Mouse (Mus musculus) hindbrain, embryonic 15.5 days (tissue): ENCODE results near the gene Zmynd15. TPM values are rescaled to one million over a fixed set of nuclear protein-coding genes. Genes with fewer than 3 reads are reported as not detected.

Experiments
- ATAC-seq: fragments of 200-750 bp; cut with Nextera tagmentation; 2 replicates; pipeline ENCODE4 v1.8.0; 2017; ENCODE audit warnings: low read depth, moderate number of reproducible peaks, moderate TSS enrichment; ENCODE audit not compliant: low FRiP score
- H3K27ac ChIP-seq: fragments of 300-500 bp; sonication (generic); replicated peaks from 2 replicates; pipeline ENCODE4 v1.5.1; 2015; ENCODE audit warnings: mild to moderate bottlenecking, inconsistent platforms
- H3K27me3 ChIP-seq: fragments of 300-500 bp; sonication (generic); 2 replicates; pipeline ENCODE4 v1.6.1; 2015; ENCODE audit warnings: control low read depth, inconsistent platforms
- H3K36me3 ChIP-seq: fragments of 300-500 bp; sonication (generic); 2 replicates; pipeline ENCODE4 v1.6.1; 2015; ENCODE audit warnings: control low read depth, inconsistent platforms
- H3K4me1 ChIP-seq: fragments of 300-500 bp; sonication (generic); replicated peaks from 2 replicates; pipeline ENCODE4 v1.6.1; 2015; ENCODE audit warnings: control low read depth, inconsistent platforms
- H3K4me2 ChIP-seq: fragments of 300-500 bp; sonication (generic); 2 replicates; pipeline ENCODE4 v1.6.1; 2015; ENCODE audit warnings: moderate library complexity, mild to moderate bottlenecking, inconsistent platforms
- H3K4me3 ChIP-seq: fragments of 300-500 bp; sonication (generic); 2 replicates; pipeline ENCODE4 v1.5.1; 2015; ENCODE audit warnings: mild to moderate bottlenecking, inconsistent platforms
- H3K9ac ChIP-seq: fragments of 300-500 bp; sonication (generic); 2 replicates; pipeline ENCODE4 v1.6.1; 2015; ENCODE audit warnings: inconsistent platforms
- H3K9me3 ChIP-seq: fragments of 300-500 bp; sonication (generic); 2 replicates; pipeline ENCODE4 v1.6.1; 2016; ENCODE audit warnings: control low read depth, inconsistent platforms
- WGBS: fragments of 180-500 bp; shearing (Covaris S2); methylation state at CpG from one replicate; pipeline ENCODE4 v1.1.7; 2015; 5-methylcytosine and 5-hydroxymethylcytosine counted together
- polyA plus RNA-seq: library from polyadenylated mRNA; unstranded; fragments of >200 nt; fragmentation: Nextera tagmentation; extraction: Ambion mirVana; gene quantifications from 2 replicates; pipeline ENCODE4 v1.2.1, GENCODE M21; 2015

Gene Zmynd15
- polyA plus RNA-seq, 1 experiment from 2014 or later = 0.77 TPM

DNA sequence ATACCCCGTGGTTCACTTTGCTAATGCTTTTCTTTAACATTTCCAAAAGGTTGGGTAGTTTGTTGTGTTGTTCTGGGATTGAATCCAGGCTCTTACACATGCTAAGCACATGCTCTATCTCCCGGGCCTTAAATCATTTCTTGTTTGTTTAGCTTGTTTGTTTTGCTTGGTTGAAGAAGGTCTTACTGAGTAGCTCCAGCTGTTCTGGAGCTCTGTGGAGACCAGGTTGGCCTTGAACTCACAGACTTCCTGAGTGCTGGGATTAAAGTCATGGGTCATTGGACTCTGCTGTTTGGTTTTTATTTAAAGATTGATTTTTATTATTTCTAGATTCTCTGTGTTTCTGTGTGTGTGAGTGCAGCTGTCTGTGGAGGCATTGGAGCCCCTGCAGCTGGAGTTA lies 26.3 kb downstream of the Zmynd15 start:
- H3K27ac ChIP-seq = no peak overlapping the region
- no peak for ATAC-seq
- 70% methylated on average over 2 of the region's 2 CpGs for WGBS
- H3K27me3 ChIP-seq = no peaks in the 10 kb centered on the region
- no peak overlapping the region for H3K4me2 ChIP-seq
- H3K4me1 ChIP-seq = no peaks in the 10 kb centered on the region
- H3K4me3 ChIP-seq = no peak overlapping the region
- H3K9ac ChIP-seq = no peak overlapping the region
- no peaks in the 10 kb centered on the region for H3K36me3 ChIP-seq
- no peaks in the 10 kb centered on the region for H3K9me3 ChIP-seq

DNA sequence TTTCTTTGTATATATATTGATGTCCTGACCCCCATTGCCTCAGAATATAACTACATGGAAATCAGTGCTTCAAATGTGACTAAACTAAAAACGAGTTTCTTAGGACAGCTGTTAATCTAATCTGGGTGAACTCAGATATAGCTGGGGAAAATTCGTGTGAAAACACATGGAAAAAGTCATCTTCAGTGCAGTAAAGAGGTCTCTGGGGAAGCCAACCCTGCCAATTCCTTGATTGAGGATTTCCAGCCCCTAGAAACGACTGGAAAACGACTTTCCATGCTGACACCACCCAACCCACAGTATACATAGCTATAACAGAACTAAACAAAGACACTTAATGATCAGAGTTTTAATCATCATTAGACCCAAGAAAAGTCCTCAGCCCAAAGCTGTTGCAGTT lies 28.6 kb downstream of the Zmynd15 start:
- WGBS = 52% methylated on average over 4 of the region's 4 CpGs
- Histone ChIP-seq H3K9ac (no peak overlapping the region), H3K4me2 (no peak overlapping the region), H3K4me1 (no peaks in the 10 kb centered on the region), H3K4me3 (no peak overlapping the region), H3K9me3 (no peaks in the 10 kb centered on the region), H3K36me3 (no peaks in the 10 kb centered on the region), H3K27ac (no peak overlapping the region), H3K27me3 (no peaks in the 10 kb centered on the region)
- no peak for ATAC-seq

DNA sequence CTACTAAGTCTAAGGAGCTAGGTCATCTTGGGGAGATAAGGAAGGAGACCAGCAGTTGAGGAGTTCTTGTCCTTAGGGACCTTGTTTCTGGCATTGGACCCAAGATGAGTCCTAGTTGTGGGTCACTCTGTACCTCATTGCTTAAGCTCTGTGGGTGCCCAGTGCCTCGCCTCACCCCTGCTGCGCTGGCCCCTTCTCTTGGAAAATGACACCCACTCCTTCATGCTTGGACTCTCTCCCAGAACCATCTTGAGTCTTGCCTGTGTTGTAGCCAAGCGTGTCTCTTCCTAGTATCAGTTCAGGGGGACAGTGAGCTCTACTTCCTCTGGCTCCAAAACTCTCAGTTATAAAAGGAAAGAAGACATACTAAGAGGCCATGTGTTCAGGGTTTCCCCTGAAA lies 29.9 kb downstream of the Zmynd15 start:
- no peak overlapping the region for H3K4me3 ChIP-seq
- H3K27ac ChIP-seq = no peak overlapping the region
- WGBS = 86% methylated on average over 3 of the region's 3 CpGs
- H3K27me3 ChIP-seq = no peaks in the 10 kb centered on the region
- no peak overlapping the region for H3K4me2 ChIP-seq
- H3K4me1 ChIP-seq = no peaks in the 10 kb centered on the region
- no peaks in the 10 kb centered on the region for H3K36me3 ChIP-seq
- no peaks in the 10 kb centered on the region for H3K9me3 ChIP-seq
- H3K9ac ChIP-seq = no peak overlapping the region
- ATAC-seq = no peak

DNA sequence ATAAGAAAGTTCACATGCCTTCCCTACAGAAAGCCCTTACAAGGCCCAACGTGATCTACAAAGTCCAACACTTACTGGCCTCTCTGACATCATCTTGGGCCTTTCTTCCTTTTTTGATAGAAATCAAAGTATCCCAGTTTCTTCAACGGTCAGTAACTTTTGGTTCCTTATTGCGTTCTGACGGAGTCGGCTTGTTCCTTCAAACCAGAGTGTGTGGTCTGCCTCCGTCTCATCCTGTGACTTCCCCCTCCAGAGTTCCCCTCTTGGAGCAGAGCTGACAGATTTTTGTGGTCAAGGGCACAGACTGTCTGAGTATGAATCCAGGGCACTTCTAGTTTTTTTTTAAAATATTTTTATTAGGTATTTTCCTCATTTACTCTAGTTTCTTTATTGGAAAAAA lies 30.5 kb downstream of the Zmynd15 start:
- WGBS = 90% methylated on average over 6 of the region's 6 CpGs
- no peak for ATAC-seq
- H3K4me1 ChIP-seq = no peaks in the 10 kb centered on the region
- H3K27ac ChIP-seq = no peak overlapping the region
- H3K9me3 ChIP-seq = no peaks in the 10 kb centered on the region
- no peak overlapping the region for H3K4me3 ChIP-seq
- H3K36me3 ChIP-seq = no peaks in the 10 kb centered on the region
- H3K27me3 ChIP-seq = no peaks in the 10 kb centered on the region
- H3K9ac ChIP-seq = no peak overlapping the region
- no peak overlapping the region for H3K4me2 ChIP-seq

DNA sequence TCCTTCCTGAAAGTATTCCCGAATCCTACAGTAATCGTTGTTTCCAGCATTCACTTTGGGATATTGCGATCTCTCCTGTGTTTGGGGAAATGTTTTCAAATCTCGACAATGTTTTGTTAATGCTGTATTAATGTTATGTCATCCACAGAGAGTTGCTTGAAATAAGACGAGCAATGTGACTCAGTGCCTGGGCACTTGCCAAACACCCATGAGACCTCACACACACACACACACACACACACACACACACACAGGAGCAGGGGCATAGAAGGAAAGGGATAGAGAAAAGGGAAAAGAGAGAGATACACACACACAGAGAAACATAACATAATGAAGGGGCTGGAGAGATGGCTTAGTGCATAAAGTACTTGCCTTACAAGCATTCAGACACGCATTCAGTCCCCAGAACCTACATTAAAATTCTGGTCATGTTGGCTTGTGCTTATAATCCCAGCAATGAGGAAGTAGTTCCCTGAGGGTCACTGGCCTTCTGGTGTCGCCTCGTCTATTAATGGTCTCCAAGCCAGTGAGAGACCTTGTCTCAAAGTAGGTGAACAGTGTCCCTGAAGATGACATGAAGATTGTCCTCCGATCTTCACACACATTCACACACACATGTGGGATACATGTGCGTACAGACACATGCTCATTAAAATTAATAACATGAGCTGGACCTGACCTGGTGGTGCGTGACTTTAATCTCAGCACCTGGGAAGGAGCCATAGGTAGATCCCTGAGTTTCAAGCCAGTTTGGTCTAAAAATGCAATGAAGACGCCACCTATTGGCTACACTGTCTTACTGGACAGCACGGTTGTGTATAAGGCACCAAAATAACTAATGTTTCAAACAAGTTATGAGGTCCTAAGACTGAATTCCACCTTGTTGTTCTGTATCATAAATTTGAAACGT lies 40.6 kb downstream of the Zmynd15 start:
- no peak overlapping the region for H3K4me3 ChIP-seq
- no peak for ATAC-seq
- no peak overlapping the region for H3K4me2 ChIP-seq
- H3K9ac ChIP-seq = no peak overlapping the region
- no peaks in the 10 kb centered on the region for H3K27me3 ChIP-seq
- H3K36me3 ChIP-seq = no peaks in the 10 kb centered on the region
- H3K27ac ChIP-seq = no peak overlapping the region
- H3K4me1 ChIP-seq = no peaks in the 10 kb centered on the region
- WGBS = 69% methylated on average over 14 of the region's 14 CpGs
- H3K9me3 ChIP-seq = no peaks in the 10 kb centered on the region

DNA sequence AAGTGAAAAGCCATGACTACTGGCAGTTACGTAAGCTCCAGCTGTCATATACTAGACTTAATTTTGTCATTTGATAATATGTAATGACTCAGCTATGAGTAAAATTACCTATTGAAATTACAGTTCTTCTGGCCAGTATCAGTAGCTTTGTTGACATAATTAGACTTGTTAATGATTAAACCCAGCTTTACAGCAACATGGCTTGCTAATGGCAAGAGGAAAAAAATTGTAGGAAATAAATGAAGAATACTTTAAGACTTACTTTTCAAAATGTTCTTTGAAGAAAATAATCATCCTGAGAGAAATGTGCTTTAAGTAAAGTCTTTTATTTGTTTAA lies 41.2 kb downstream of the Zmynd15 start:
- Histone ChIP-seq H3K9ac (no peak overlapping the region), H3K4me3 (no peak overlapping the region), H3K4me1 (no peaks in the 10 kb centered on the region), H3K4me2 (no peak overlapping the region), H3K27me3 (no peaks in the 10 kb centered on the region), H3K36me3 (no peaks in the 10 kb centered on the region), H3K9me3 (no peaks in the 10 kb centered on the region), H3K27ac (no peak overlapping the region)
- no peak for ATAC-seq
- WGBS = 95% methylated on average over 1 of the region's 1 CpGs

DNA sequence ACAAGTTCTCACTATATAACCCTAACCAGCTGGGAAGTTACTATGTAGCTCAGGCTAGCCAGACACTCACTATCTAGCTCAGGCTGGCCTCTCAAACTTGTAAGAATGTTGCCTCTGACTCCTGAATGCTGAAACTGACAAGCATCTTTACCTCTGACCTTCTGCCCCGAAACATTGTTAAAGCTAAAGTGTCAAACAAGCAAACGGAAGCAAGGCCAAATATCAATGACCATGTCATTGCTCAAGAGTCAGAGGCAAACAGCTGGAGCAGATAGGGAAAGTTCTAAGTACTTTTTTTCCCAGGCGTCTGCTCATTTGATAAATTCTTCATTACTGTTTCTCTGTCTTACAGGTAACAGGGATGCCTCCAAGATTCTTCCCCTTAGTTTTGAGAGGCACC lies 42.8 kb downstream of the Zmynd15 start:
- WGBS = 76% methylated on average over 3 of the region's 3 CpGs
- no peaks in the 10 kb centered on the region for H3K27me3 ChIP-seq
- no peak overlapping the region for H3K4me2 ChIP-seq
- H3K4me3 ChIP-seq = no peak overlapping the region
- H3K9me3 ChIP-seq = no peaks in the 10 kb centered on the region
- no peaks in the 10 kb centered on the region for H3K4me1 ChIP-seq
- H3K27ac ChIP-seq = no peak overlapping the region
- H3K36me3 ChIP-seq = no peaks in the 10 kb centered on the region
- no peak overlapping the region for H3K9ac ChIP-seq
- ATAC-seq = no peak

DNA sequence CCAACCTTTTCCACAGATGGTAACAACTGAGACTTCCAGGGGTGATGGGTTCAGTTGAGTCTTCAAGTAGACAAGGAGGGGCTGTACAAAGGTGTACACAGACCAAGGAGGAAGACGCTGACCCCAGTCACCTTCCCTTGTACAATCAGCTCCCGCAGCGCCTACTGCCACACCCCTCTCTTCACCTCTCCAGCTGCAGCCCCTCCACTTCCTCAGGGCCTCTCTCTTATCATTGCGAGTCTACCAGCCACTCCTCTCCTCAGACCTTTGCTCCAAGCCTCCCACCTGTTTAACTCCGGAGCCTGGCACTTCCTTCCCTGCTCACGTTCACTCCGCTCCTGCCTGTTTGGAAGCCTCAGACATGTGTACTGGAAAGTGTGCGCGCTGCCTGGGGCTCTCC lies 45.7 kb downstream of the Zmynd15 start, which contains the start of gene Tm4sf5:
Gene Tm4sf5, plus strand, starts transcription at position 275 of the 400 bp plus-strand sequence.
- no peak for ATAC-seq
- Histone ChIP-seq H3K36me3 (no peaks in the 10 kb centered on the region), H3K9ac (no peak within 1 kb of the TSS), H3K27me3 (no peaks in the 10 kb centered on the region), H3K4me2 (no peak within 1 kb of the TSS), H3K27ac (no peak within 1 kb of the TSS), H3K9me3 (no peaks in the 10 kb centered on the region), H3K4me3 (no peak within 1 kb of the TSS), H3K4me1 (peaks cover 6% of the 10 kb centered on the region)
- WGBS = 83% methylated on average over 9 of the region's 9 CpGs

DNA sequence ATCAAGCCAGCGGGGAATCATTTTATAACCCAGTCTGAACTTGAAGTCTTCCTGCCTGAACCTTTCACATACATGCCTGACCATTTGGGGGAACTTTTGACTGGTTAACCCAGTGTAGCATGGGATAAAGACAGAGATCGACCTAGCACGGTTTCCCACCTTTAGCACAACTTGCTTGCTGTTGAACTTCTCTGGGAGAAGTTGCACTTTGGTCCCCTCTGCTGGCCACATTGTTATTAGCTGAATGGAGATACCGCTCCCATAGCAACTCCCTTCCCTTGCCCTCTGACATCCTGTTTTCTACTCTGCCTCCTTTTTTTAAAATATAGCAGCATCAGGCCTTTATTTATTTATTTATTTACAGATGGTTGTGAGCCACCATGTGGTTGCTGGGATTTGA lies 47.2 kb downstream of the Zmynd15 start:
- H3K4me2 ChIP-seq = no peak overlapping the region
- ATAC-seq = no peak
- no peak overlapping the region for H3K9ac ChIP-seq
- H3K4me1 ChIP-seq = peaks cover 10% of the 10 kb centered on the region
- no peaks in the 10 kb centered on the region for H3K27me3 ChIP-seq
- no peak overlapping the region for H3K4me3 ChIP-seq
- H3K27ac ChIP-seq = no peak overlapping the region
- H3K9me3 ChIP-seq = no peaks in the 10 kb centered on the region
- no peaks in the 10 kb centered on the region for H3K36me3 ChIP-seq
- WGBS = 24% methylated on average over 4 of the region's 4 CpGs

DNA sequence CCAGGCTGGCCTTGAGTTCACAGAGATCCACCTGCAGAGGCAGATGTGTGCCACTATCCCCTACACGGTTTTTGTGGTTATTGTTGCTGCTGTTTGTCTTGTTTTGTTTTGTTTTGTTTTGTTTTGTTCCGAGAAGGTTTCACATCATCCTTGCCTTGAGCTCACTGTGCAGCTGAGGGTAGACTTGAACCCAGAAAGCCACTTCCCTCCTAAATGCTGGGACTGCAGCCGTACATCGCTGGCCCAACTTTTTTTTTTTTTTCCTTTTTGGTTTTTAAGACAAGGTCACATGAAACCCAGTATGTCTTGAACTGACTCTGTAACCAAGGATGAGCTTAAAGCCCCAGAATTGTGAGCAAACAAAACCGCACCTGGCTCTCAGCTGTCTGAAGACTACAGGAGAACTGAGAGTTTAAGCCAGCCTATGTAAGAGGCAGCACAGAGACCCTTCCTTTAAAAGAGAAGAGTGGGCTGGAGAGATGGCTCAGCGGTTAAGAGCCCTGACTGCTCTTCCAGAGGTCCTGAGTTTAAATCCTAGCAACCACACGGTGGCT lies 47.8 kb downstream of the Zmynd15 start:
- no peak overlapping the region for H3K9ac ChIP-seq
- 75% methylated on average over 7 of the region's 7 CpGs for WGBS
- no peak overlapping the region for H3K27ac ChIP-seq
- no peak for ATAC-seq
- H3K4me1 ChIP-seq = peaks cover 10% of the 10 kb centered on the region
- H3K27me3 ChIP-seq = no peaks in the 10 kb centered on the region
- H3K36me3 ChIP-seq = no peaks in the 10 kb centered on the region
- no peak overlapping the region for H3K4me2 ChIP-seq
- no peak overlapping the region for H3K4me3 ChIP-seq
- no peaks in the 10 kb centered on the region for H3K9me3 ChIP-seq

DNA sequence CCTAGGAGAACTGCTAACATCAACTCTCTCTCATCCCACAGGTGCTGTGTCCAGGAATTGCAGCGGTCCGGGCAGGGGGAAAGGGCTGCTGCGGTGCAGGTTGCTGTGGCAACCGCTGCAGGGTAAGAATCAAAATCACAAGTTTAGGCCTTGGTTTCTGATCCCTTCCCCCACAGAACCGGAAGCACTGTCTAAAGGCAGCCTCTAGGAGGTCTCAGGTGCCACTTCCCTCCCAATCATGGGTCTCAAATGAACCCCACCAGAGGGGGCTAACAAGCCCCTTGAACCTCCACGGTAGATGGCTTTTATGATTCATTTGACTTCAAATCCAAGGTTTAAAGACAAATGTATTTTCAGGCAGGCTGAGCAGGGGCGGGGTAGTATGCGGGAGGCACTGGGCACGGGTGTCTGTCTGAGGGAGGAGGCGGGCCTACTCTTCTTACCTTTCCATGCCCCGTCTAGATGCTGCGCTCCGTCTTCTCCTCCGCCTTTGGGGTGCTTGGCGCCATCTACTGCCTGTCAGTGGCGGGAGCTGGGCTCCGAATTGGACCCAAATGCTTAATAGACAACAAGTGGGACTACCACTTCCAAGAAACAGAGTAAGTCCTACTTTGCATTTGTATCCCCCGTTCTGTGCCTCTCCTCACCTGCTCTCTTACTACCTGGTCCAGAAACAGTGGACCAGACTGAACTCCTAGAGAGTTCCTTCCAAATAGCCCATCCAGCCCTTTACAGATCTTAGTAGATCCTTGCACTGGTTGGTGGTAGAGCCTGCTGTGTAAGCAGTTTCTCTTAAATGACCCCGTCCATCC lies 50.7 kb downstream of the Zmynd15 start:
- 0 out of 2 replicates have a peak overlapping the region, but pooled peaks have one; percentile 13 for H3K9ac ChIP-seq
- 6% methylated on average over 19 of the region's 19 CpGs for WGBS
- peak overlapping the region; percentile 18 for H3K4me3 ChIP-seq
- no peaks in the 10 kb centered on the region for H3K27me3 ChIP-seq
- no peak overlapping the region for H3K27ac ChIP-seq
- no peaks in the 10 kb centered on the region for H3K9me3 ChIP-seq
- H3K4me1 ChIP-seq = peaks cover 10% of the 10 kb centered on the region
- peak; percentile 83 for ATAC-seq
- H3K36me3 ChIP-seq = no peaks in the 10 kb centered on the region
- peak overlapping the region; percentile 55 for H3K4me2 ChIP-seq

DNA sequence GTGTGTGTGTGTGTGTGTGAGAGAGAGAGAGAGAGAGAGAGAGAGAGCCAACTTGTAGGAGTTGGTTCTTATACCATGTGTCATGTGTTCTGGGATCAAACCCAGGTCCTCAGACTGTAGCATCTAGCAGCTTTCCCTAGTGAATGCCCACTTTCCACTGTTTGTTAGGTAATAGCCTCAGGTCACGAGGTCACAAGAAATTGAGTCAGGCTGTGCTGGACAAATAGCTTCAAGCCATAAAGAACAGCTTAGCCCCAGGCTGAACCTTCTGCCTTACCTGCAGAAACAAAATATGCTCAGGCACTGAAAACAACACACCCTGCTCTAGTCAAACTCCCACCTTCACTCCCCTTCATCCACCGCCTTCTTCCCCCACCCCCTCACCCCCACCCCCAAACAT lies 52.0 kb downstream of the Zmynd15 start:
- Histone ChIP-seq H3K27me3 (no peaks in the 10 kb centered on the region), H3K4me2 (no peak overlapping the region), H3K4me3 (no peak overlapping the region), H3K27ac (no peak overlapping the region), H3K4me1 (peaks cover 10% of the 10 kb centered on the region), H3K36me3 (no peaks in the 10 kb centered on the region), H3K9me3 (no peaks in the 10 kb centered on the region), H3K9ac (no peak overlapping the region)
- WGBS = 84% methylated on average over 2 of the region's 2 CpGs
- ATAC-seq = no peak
